Comparison of ENCODE assay signal across 12 mouse cellular contexts in genomic region chr13:81664331-81664698, GRCm38 (mm10). TPM values are rescaled to one million over a fixed set of nuclear protein-coding genes. Genes with fewer than 3 reads are reported as not detected.
DNase-seq lines count a peak whose midpoint lies in the region; ATAC-seq and TF ChIP-seq lines count a peak whose summit lies in the region.
"Had no signal": no experiment of that assay in that cellular context is flagged by ENCODE, and none has a peak within 500 bp of the region (broad histone marks: within the 10 kb centered on the region; RNA-seq: fewer than 3 reads in every experiment).

No protein-coding gene starts in this region.

- H3K36me3 ChIP-seq in intestine, postnatal 0 days (ENCODE audit: control insufficient read depth, insufficient read depth) = peaks cover 49% of the 10 kb centered on the region

- ATAC-seq in intestine, postnatal 0 days = peak; percentile 89

- no peak overlapping the region for H3K9ac ChIP-seq in intestine, postnatal 0 days (ENCODE audit: low read depth, low read length)
- H3K9ac ChIP-seq: embryonic facial prominence, embryonic 13.5 days had no signal

- H3K27me3 ChIP-seq in intestine, postnatal 0 days (replicated peaks; ENCODE audit: control insufficient read depth, insufficient read depth, low read length) = no peaks in the 10 kb centered on the region
- H3K27me3 ChIP-seq: embryonic facial prominence, embryonic 13.5 days had no signal

- intact Hi-C loops in gastrocnemius, adult 2 months (cut with DNase I) = no loop called here

- no peak for TF ChIP-seq CTCF in gastrocnemius, adult 2 months (IDR thresholded peaks at IDR 0.05)
- TF ChIP-seq CTCF in intestine, postnatal 0 days (IDR thresholded peaks at IDR 0.05; ENCODE audit: low read depth) = no peak

- no peak overlapping the region for H3K4me3 ChIP-seq in gastrocnemius, adult 2 months
- no peak overlapping the region for H3K4me3 ChIP-seq in intestine, postnatal 0 days (ENCODE audit: low read depth, low read length)
- H3K4me3 ChIP-seq: embryonic facial prominence, embryonic 13.5 days had no signal

- H3K4me2 ChIP-seq in intestine, postnatal 0 days (replicated peaks; ENCODE audit: low read depth) = no peak overlapping the region
- H3K4me2 ChIP-seq: embryonic facial prominence, embryonic 13.5 days; midbrain, embryonic 11.5 days had no signal

- no peaks in the 10 kb centered on the region for H3K4me1 ChIP-seq in intestine, postnatal 0 days (replicated peaks; ENCODE audit: control insufficient read depth, insufficient read depth, low read length)

- 59% methylated on average over 5 of the region's 5 CpGs for WGBS in intestine, postnatal 0 days

- DNase-seq in gastrocnemius, adult 2 months = peak; percentile 28
- no peak for DNase-seq in gastrocnemius, postnatal 4 days (ENCODE audit: low spot score in 2 of 2)
- DNase-seq in MN1 (ENCODE audit: low spot score) = peak; percentile 62
- peak; percentile 33 for DNase-seq in cerebellum, adult 11 months
- no peak for DNase-seq in testis, postnatal 14 days (ENCODE audit: low spot score)
- no peak for DNase-seq in urinary bladder, postnatal 4 days (ENCODE audit: low spot score in 2 of 2)
- DNase-seq in thymus, postnatal 25 days = no peak

- no peaks in the 10 kb centered on the region for H3K9me3 ChIP-seq in intestine, postnatal 0 days (ENCODE audit: control insufficient read depth)
- H3K9me3 ChIP-seq: embryonic facial prominence, embryonic 13.5 days had no signal

- H3K27ac ChIP-seq in gastrocnemius, adult 2 months = no peak overlapping the region
- H3K27ac ChIP-seq in intestine, postnatal 0 days (ENCODE audit: low read depth, low read length) = no peak overlapping the region
- H3K27ac ChIP-seq: embryonic facial prominence, embryonic 13.5 days; hindbrain, postnatal 0 days had no signal

RNA-seq across cellular contexts. Expression of gene Lysmd3, which starts 6.9 kb away (rescaled TPM):
- total RNA-seq in gastrocnemius, adult 2 months (2021) = 1 to 10 TPM; 7.9 to 9.2 TPM
- total RNA-seq in gastrocnemius, postnatal 4 days (2021) = 10 to 100 TPM; 17.6 to 17.9 TPM
- polyA plus RNA-seq in intestine, postnatal 0 days (2015; fragmentation: Nextera tagmentation; extraction: Ambion mirVana) = 32.4 and 32.7 TPM in 2 replicates

RNA-seq across cellular contexts. Expression of gene Adgrv1, which starts 31.4 kb away (rescaled TPM):
- not detected for total RNA-seq in gastrocnemius, adult 2 months (2021)
- under 1 TPM; 0.29 to 0.32 TPM for total RNA-seq in gastrocnemius, postnatal 4 days (2021)
- 0.86 and 0.90 TPM in 2 replicates for polyA plus RNA-seq in intestine, postnatal 0 days (2015; fragmentation: Nextera tagmentation; extraction: Ambion mirVana)
- total RNA-seq: granulocyte monocyte progenitor cell, adult 5-6 weeks had no signal

RNA-seq across cellular contexts. Expression of gene Polr3g, which starts 46.5 kb away (rescaled TPM):
- total RNA-seq in gastrocnemius, adult 2 months (2021) = 1 to 10 TPM; 1.3 to 2.2 TPM
- total RNA-seq in gastrocnemius, postnatal 4 days (2021) = 1 to 10 TPM; 1.8 to 2.5 TPM
- 6.2 and 8.9 TPM in 2 replicates for polyA plus RNA-seq in intestine, postnatal 0 days (2015; fragmentation: Nextera tagmentation; extraction: Ambion mirVana)

RNA-seq across cellular contexts. Expression of gene Mblac2, which starts 46.8 kb away (rescaled TPM):
- 1 to 10 TPM; 1.6 to 2.0 TPM for total RNA-seq in gastrocnemius, adult 2 months (2021)
- total RNA-seq in gastrocnemius, postnatal 4 days (2021) = 1 to 10 TPM; 3.0 to 3.4 TPM
- polyA plus RNA-seq in intestine, postnatal 0 days (2015; fragmentation: Nextera tagmentation; extraction: Ambion mirVana) = 3.7 and 4.6 TPM in 2 replicates

Comparison
In these comparisons a context has a peak if more than half of its experiments do, and no peak if none do; other contexts are left out.
1. DNase-seq: peak in gastrocnemius, adult 2 months (single experiment), MN1 (single experiment) and cerebellum, adult 11 months (single experiment); none in gastrocnemius, postnatal 4 days (0 of 2), testis, postnatal 14 days (single experiment), urinary bladder, postnatal 4 days (0 of 2) and thymus, postnatal 25 days (single experiment).